Mouse (Mus musculus) myocyte (in vitro differentiated cells): Measurements from ENCODE around the gene Ccdc163. TPM values are rescaled to one million over a fixed set of nuclear protein-coding genes. Genes with fewer than 3 reads are reported as not detected.
A peak's percentile ranks its signal among the peaks of the same experiment; 100 is the strongest.
"Not testable (repeated sequence)": the region's sequence is repeated elsewhere in the genome, so short reads cannot be mapped to it uniquely, and the experiment has no call there.

Experiments
- H3K27me3 ChIP-seq: one replicate; pipeline ENCODE4 v1.6.1; 2011; ENCODE audit not compliant: control insufficient read depth, insufficient read depth, insufficient read length
- H3K36me3 ChIP-seq: one replicate; pipeline ENCODE4 v1.6.1; 2011; ENCODE audit not compliant: control insufficient read depth, insufficient read depth
- H3K4me2 ChIP-seq: one replicate; pipeline ENCODE4 v1.6.1; 2011; ENCODE audit warnings: low read depth, control low read depth
- H3K4me3 ChIP-seq: one replicate; pipeline ENCODE4 v1.5.1; 2011; ENCODE audit warnings: mild to moderate bottlenecking, control low read depth, moderate library complexity
- H3K79me2 ChIP-seq: one replicate; pipeline ENCODE4 v1.6.1; 2011; ENCODE audit not compliant: control insufficient read depth, insufficient read depth
- H3ac ChIP-seq: one replicate; pipeline ENCODE4 v1.6.1; 2011; ENCODE audit not compliant: control insufficient read depth, insufficient read length
- CEBPB ChIP-seq: IDR thresholded peaks from 2 replicates; pipeline ENCODE4 v1.6.1; 2011; ENCODE audit warnings: mild to moderate bottlenecking, moderate library complexity; ENCODE audit not compliant: poor library complexity, insufficient read depth, severe bottlenecking
- E2F4 ChIP-seq: IDR thresholded peaks from one replicate; pipeline ENCODE4 v1.6.1; 2011; ENCODE audit warnings: mild to moderate bottlenecking, control low read depth, moderate library complexity; ENCODE audit not compliant: insufficient read depth
- MAX ChIP-seq: IDR thresholded peaks from one replicate; pipeline ENCODE4 v1.6.1; 2011; ENCODE audit warnings: low read depth, mild to moderate bottlenecking, control low read depth
- MYOD1 ChIP-seq, 3 experiments: IDR thresholded peaks; one replicate each; pipeline ENCODE4 v1.6.1; 2011; ENCODE audit warnings: control low read depth in 2 of 3, low read depth in 2 of 3, mild to moderate bottlenecking in 2 of 3, moderate library complexity in 1 of 3; ENCODE audit not compliant: insufficient read length in 2 of 3, control insufficient read depth in 1 of 3
- MYOG ChIP-seq, 3 experiments: IDR thresholded peaks; one replicate each; pipeline ENCODE4 v1.6.1; 2011; ENCODE audit warnings: control low read depth in 2 of 3, low read depth in 2 of 3, mild to moderate bottlenecking in 2 of 3; ENCODE audit not compliant: insufficient read length in 2 of 3, control insufficient read depth in 1 of 3, insufficient read depth in 1 of 3
- POLR2A ChIP-seq: IDR thresholded peaks from one replicate; pipeline ENCODE4 v1.6.1; 2011; ENCODE audit warnings: low read depth, mild to moderate bottlenecking, control low read depth, moderate library complexity; ENCODE audit not compliant: insufficient read length
- POLR2AphosphoS2 ChIP-seq: IDR thresholded peaks from one replicate; pipeline ENCODE4 v1.6.1; 2011; ENCODE audit warnings: low read depth, control low read depth; ENCODE audit not compliant: insufficient read length
- REST ChIP-seq: IDR thresholded peaks from one replicate; pipeline ENCODE4 v1.6.1; 2011; ENCODE audit warnings: mild to moderate bottlenecking, control low read depth, moderate library complexity; ENCODE audit not compliant: insufficient read depth, insufficient read length
- SRF ChIP-seq: IDR thresholded peaks from one replicate; pipeline ENCODE4 v1.6.1; 2011; ENCODE audit warnings: low read depth; ENCODE audit not compliant: control insufficient read depth, insufficient read length
- TCF12 ChIP-seq: IDR thresholded peaks from one replicate; pipeline ENCODE4 v1.6.1; 2011; ENCODE audit warnings: mild to moderate bottlenecking, control low read depth; ENCODE audit not compliant: poor library complexity, insufficient read depth, severe bottlenecking
- TCF3 ChIP-seq: IDR thresholded peaks from one replicate; pipeline ENCODE4 v1.6.1; 2011; ENCODE audit warnings: low read depth, control low read depth; ENCODE audit not compliant: insufficient read length
- USF1 ChIP-seq: IDR thresholded peaks from one replicate; pipeline ENCODE4 v1.6.1; 2011; ENCODE audit warnings: low read depth, mild to moderate bottlenecking, control low read depth, moderate library complexity
- polyA plus RNA-seq: library from polyadenylated mRNA; unstranded; fragments of >200 nt; fragmentation: generic; extraction: Trizol; gene quantifications from one replicate; pipeline ENCODE4 v1.2.1, GENCODE M21; 2012; ENCODE audit warnings: missing spikeins

Gene Ccdc163
- 18.9 TPM for polyA plus RNA-seq

DNA sequence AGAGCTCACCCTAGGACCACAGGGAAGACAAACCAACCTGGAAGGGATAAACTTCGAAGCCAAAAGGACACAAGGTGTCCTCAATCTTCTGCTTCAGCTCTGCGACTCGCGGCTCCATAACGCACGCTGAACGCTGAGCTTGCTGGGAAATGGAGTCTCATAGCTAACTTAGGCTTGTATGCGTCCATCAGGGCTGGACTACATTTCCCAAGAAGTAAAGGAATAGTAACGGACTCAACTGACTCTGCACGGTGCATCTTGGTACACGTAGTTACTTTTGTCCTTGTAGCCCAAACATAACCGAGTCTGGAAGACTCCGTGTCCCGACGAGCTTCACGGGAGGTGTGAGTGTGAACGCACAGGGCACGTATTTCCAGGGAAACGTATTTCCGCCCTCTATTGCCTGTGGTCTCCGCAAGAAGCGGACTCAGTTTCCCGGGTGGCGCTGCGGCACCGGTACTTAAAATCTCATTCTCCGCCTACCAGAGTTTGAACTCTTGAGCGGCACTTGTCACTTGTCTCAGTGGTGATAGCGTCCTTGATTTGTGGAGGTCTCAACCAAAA is at the start of gene Ccdc163, which contains the start of gene Mmachc:
TSS of gene Ccdc163 (plus strand) at position 309 of the 564 bp plus-strand sequence.
TSS of gene Mmachc (minus strand) at position 206 of the 564 bp plus-strand sequence.
- H3K4me2 ChIP-seq = peak within 1 kb of the TSS; percentile 93
- H3ac ChIP-seq = no peak within 1 kb of the TSS
- no peaks in the 10 kb centered on the region for H3K79me2 ChIP-seq
- TF ChIP-seq USF1 (no peak), POLR2AphosphoS2 (peak; percentile 3), REST (no peak), MAX (peak; percentile 8), SRF (peak; percentile 56), MYOD1 (IDR thresholded peaks at IDR 0.05; ENCODE audit: control insufficient read depth in 1 of 3, insufficient read length in 2 of 3, low read depth in 2 of 3) (no peak), TCF12 (no peak), E2F4 (peak; percentile 87), TCF3 (no peak), CEBPB (no peak), MYOG (IDR thresholded peaks at IDR 0.05; ENCODE audit: control insufficient read depth in 1 of 3, insufficient read depth in 1 of 3, insufficient read length in 2 of 3, low read depth in 2 of 3) (no peak), POLR2A (peak; percentile 63)
- H3K36me3 ChIP-seq = no peaks in the 10 kb centered on the region
- no peaks in the 10 kb centered on the region for H3K27me3 ChIP-seq
- H3K4me3 ChIP-seq = peak within 1 kb of the TSS; percentile 34

DNA sequence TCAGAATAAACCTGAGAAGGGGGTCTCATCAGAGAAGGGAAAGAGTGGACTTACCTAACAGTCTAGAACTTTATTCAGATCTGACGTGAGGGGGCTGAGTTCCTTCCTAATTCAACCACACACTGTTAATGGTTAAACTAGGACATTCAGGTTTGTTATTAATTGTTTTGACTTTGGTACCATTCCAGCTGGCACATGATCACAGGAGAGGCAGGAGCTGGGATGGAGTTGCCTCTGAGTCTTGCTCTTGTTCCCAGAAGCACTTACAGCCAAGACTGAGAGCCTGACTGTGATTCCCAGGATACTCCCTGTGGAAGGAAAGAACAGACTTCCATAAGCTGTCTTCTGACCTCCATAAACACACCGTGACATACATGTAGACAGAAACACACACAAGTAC is 48.8 kb upstream of the Ccdc163 start:
- H3K4me3 ChIP-seq = no peak overlapping the region
- no peaks in the 10 kb centered on the region for H3K79me2 ChIP-seq
- no peaks in the 10 kb centered on the region for H3K36me3 ChIP-seq
- H3K27me3 ChIP-seq = no peaks in the 10 kb centered on the region
- H3ac ChIP-seq = no peak overlapping the region
- TF ChIP-seq E2F4 = no peak
- no peak for TF ChIP-seq TCF3
- no peak for TF ChIP-seq CEBPB
- TF ChIP-seq REST = no peak
- no peak for TF ChIP-seq POLR2A
- no peak for TF ChIP-seq MYOG (IDR thresholded peaks at IDR 0.05; ENCODE audit: control insufficient read depth in 1 of 3, insufficient read depth in 1 of 3, insufficient read length in 2 of 3, low read depth in 2 of 3)
- TF ChIP-seq MYOD1 (IDR thresholded peaks at IDR 0.05; ENCODE audit: control insufficient read depth in 1 of 3, insufficient read length in 2 of 3, low read depth in 2 of 3) = no peak
- no peak for TF ChIP-seq TCF12
- TF ChIP-seq MAX = no peak
- no peak for TF ChIP-seq POLR2AphosphoS2
- TF ChIP-seq USF1 = no peak
- no peak for TF ChIP-seq SRF
- H3K4me2 ChIP-seq = peak overlapping the region; percentile 16

DNA sequence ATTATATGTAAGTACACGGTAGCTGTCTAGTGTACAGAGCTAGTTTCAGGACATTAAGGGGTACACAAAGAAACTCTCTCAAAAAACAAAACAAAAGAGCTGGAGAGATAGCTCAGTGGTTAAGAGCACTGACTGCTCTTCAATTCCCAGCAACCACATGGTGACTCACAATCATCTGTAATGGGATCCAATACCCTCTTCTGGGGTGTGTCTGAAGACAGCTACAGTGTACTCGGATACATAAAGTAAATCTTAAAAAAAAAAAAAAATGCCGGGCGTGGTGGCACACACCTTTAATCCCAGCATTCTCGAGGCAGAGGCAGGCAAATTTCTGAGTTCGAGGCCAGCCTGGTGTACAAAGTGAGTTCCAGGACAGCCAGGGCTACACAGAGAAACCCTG is 48.4 kb upstream of the Ccdc163 start:
- not testable (repeated sequence) for H3ac ChIP-seq, H3K79me2 ChIP-seq, H3K4me3 ChIP-seq, H3K27me3 ChIP-seq, H3K36me3 ChIP-seq
- H3K4me2 ChIP-seq = peak overlapping the region; percentile 16

DNA sequence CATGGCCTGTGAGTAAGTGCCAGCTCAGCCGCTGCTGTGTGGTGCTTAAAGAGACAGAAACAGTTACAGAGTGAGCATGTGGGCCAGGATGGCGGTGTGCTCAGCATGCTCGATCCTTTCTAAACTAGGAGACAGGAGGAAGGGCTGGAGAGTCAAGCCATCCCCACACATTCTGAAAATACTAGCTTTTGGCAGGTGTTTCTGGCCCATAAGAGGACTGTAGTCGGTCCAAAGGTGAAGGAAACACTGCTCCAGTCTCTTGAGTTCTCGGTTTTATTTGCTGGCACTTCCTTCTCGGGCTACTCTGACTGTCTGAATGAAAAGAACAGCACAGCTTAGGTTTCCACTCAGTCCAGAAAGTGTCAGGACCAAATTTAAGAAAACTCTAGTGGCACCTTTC is 47.5 kb upstream of the Ccdc163 start:
- H3K27me3 ChIP-seq = no peaks in the 10 kb centered on the region

DNA sequence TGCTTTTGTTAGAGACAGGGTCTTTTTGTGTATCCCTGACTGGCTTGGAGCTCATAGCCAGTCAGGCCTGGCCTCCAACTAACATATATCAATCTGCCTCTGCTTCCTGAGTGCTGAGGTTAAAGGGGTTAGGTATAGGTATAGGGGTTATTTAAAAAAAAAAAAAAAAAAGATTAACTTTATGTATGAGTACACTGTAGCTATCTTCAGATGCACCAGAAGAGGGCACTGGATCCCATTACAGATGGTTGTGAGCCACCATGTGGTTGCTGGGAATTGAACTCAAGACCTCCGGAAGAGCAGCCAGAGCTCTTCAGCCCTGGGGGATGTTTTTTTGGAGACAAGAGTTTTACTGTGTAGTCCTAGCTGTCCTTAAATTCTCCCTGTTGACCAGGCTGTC is 46.3 kb upstream of the Ccdc163 start:
- Histone ChIP-seq H3K79me2 (no peaks in the 10 kb centered on the region), H3K4me3 (no peak overlapping the region), H3K36me3 (no peaks in the 10 kb centered on the region), H3ac (no peak overlapping the region), H3K4me2 (no peak overlapping the region), H3K27me3 (no peaks in the 10 kb centered on the region)
- TF ChIP-seq CEBPB (no peak), E2F4 (no peak), USF1 (no peak), SRF (no peak), MYOD1 (IDR thresholded peaks at IDR 0.05; ENCODE audit: control insufficient read depth in 1 of 3, insufficient read length in 2 of 3, low read depth in 2 of 3) (no peak), TCF12 (no peak), MYOG (IDR thresholded peaks at IDR 0.05; ENCODE audit: control insufficient read depth in 1 of 3, insufficient read depth in 1 of 3, insufficient read length in 2 of 3, low read depth in 2 of 3) (no peak), POLR2AphosphoS2 (no peak), TCF3 (no peak), POLR2A (no peak), MAX (no peak), REST (no peak)

More for the DNA sequence above, 47.5 kb upstream of the Ccdc163 start:
- Histone ChIP-seq H3ac (no peak overlapping the region), H3K4me2 (peak overlapping the region; percentile 24), H3K4me3 (no peak overlapping the region), H3K36me3 (no peaks in the 10 kb centered on the region), H3K79me2 (no peaks in the 10 kb centered on the region)
- TF ChIP-seq MAX (no peak), E2F4 (no peak), MYOG (IDR thresholded peaks at IDR 0.05; ENCODE audit: control insufficient read depth in 1 of 3, insufficient read depth in 1 of 3, insufficient read length in 2 of 3, low read depth in 2 of 3) (no peak), REST (no peak), USF1 (no peak), CEBPB (no peak), POLR2AphosphoS2 (no peak), TCF12 (no peak), MYOD1 (IDR thresholded peaks at IDR 0.05; ENCODE audit: control insufficient read depth in 1 of 3, insufficient read length in 2 of 3, low read depth in 2 of 3) (no peak), TCF3 (no peak), SRF (no peak), POLR2A (no peak)
